Mouse (Mus musculus): ENCODE measurements at regions not wholly inside any gene's neighbourhood (a gene's known extent, or its start where the extent isn't known, plus 50 kb on each side); places are given as distances from the start of the nearest gene placed in this dataset.
A peak's percentile ranks its signal among the peaks of the same experiment; 100 is the strongest.

DNA sequence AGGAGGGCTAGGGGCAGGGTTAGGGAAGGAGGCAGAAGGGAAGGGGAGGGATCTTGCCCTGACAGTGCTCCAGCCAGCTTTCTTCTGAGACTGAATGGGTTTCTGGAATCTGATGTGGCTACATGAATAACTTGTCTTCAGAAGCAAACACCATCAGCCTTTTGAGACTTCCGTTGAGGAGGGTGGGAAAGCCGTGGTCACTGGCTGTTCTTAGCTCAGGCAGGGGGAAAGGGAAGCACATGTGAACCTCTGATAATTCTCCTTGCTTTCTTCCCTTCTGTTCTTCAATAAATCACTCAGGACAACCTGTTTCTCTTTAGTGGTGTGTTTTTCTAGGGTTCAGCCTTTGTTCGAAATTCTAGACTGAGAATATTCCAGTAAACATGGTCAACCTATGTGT is 148.9 kb downstream of the Bcl11a start:
- H3K4me3 ChIP-seq (replicated peaks), result no peak overlapping the region
- H3K27ac ChIP-seq (replicated peaks), result no peak overlapping the region
- 16% methylated on average over 3 of the region's 3 CpGs for WGBS (ENCODE audit: insufficient replicate concordance)
- H3K9ac ChIP-seq, result no peak overlapping the region
- H3K9me3 ChIP-seq (replicated peaks), result no peaks in the 10 kb centered on the region
- ATAC-seq (ENCODE audit: insufficient read depth), result no peak
- H3K4me1 ChIP-seq (replicated peaks), result no peaks in the 10 kb centered on the region
- no peaks in the 10 kb centered on the region for H3K36me3 ChIP-seq (replicated peaks)
- H3K27me3 ChIP-seq, result no peaks in the 10 kb centered on the region
- no peak overlapping the region for H3K4me2 ChIP-seq

DNA sequence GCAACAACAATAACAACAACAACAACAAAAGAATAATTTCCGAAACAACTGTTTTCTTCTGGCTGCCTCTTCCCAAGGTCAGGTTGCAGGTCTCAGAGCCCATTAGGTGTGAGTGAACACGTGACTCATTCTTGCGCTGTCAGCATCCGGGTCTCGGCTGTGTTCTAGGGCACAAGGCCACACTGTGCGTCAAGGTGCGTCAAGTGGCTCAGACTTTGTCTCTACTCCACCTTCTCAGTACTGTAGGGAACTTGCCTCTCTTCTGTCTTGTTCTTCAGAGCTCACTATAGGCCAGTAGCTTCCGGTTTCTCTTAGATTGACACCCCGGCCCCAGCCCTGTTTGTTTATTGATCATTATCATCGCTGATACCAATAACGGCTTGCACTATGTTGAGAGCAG is 155.5 kb downstream of the Bcl11a start:
- Histone ChIP-seq H3K4me1 (replicated peaks) (no peaks in the 10 kb centered on the region), H3K4me2 (no peak overlapping the region), H3K9ac (no peak overlapping the region), H3K4me3 (replicated peaks) (no peak overlapping the region), H3K36me3 (replicated peaks) (no peaks in the 10 kb centered on the region), H3K27me3 (no peaks in the 10 kb centered on the region), H3K27ac (replicated peaks) (no peak overlapping the region), H3K9me3 (replicated peaks) (no peaks in the 10 kb centered on the region)
- ATAC-seq (ENCODE audit: insufficient read depth), result no peak
- WGBS (ENCODE audit: insufficient replicate concordance), result 65% methylated on average over 11 of the region's 11 CpGs

DNA sequence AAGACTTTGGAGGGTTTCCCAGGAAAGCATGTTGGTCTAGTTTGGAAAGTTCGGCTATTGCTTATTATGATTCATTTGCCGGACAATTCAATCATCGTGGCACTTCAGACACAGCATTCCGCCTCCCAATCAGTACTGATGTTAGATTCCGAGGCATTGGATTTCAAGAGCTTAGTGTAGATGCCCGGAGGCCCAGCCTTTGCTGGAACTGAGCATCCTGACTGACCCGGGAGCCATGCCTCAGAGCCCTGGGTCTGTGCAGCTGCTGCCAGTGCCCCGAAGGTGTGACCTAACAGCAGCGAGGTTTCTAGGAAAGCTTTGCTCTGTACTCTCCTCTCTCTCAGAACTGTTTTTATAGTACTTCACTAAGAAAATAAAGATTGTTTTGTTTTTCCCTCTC is 156.0 kb downstream of the Bcl11a start:
- H3K4me2 ChIP-seq, result no peak overlapping the region
- no peaks in the 10 kb centered on the region for H3K9me3 ChIP-seq (replicated peaks)
- no peak overlapping the region for H3K27ac ChIP-seq (replicated peaks)
- H3K9ac ChIP-seq, result no peak overlapping the region
- H3K36me3 ChIP-seq (replicated peaks), result no peaks in the 10 kb centered on the region
- no peak overlapping the region for H3K4me3 ChIP-seq (replicated peaks)
- no peaks in the 10 kb centered on the region for H3K27me3 ChIP-seq
- no peaks in the 10 kb centered on the region for H3K4me1 ChIP-seq (replicated peaks)
- no peak for ATAC-seq (ENCODE audit: insufficient read depth)
- 60% methylated on average over 9 of the region's 9 CpGs for WGBS (ENCODE audit: insufficient replicate concordance)

DNA sequence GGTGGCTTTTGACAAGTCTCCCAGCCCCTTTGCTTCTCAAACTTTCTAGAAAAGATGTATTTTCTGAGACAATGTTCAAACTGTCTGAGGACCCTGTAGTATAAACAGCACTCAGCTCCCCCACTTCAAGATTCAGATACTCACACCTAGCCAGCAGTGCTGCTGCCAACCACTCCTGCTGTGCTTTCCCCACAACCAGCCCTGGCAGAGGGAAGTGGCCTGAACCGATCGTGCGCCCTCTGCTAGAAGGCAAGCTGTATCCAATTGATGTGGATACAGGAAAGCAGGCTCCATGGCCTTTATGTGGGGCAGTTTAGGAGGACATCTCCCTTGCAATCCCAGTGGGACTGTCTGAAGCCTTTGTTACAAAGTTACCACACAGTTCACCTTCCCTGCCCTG is 156.6 kb downstream of the Bcl11a start:
- no peaks in the 10 kb centered on the region for H3K27me3 ChIP-seq
- WGBS (ENCODE audit: insufficient replicate concordance), result 67% methylated on average over 3 of the region's 3 CpGs
- no peak overlapping the region for H3K4me3 ChIP-seq (replicated peaks)
- no peak overlapping the region for H3K9ac ChIP-seq
- ATAC-seq (ENCODE audit: insufficient read depth), result no peak
- no peaks in the 10 kb centered on the region for H3K4me1 ChIP-seq (replicated peaks)
- H3K27ac ChIP-seq (replicated peaks), result no peak overlapping the region
- no peak overlapping the region for H3K4me2 ChIP-seq
- H3K36me3 ChIP-seq (replicated peaks), result no peaks in the 10 kb centered on the region
- H3K9me3 ChIP-seq (replicated peaks), result no peaks in the 10 kb centered on the region

DNA sequence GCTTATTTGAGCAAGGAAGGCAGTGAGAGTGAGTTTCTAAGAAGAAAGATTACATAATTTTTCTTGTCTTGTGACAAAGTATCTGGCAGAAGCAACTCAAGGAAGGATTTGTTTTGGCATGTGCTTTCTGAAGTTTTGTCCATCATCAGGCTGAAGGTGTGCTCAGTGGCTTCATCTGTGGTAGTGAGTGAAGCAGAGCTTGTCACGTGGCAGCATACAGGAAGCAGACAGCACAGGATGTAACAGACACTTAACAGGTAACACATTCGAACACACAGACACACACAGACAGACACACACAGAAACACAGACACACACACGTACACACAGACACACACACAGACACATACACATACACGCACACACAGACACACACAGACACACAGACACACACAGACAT is 157.5 kb downstream of the Bcl11a start:
- Histone ChIP-seq H3K27me3 (no peaks in the 10 kb centered on the region), H3K9ac (no peak overlapping the region), H3K27ac (replicated peaks) (no peak overlapping the region), H3K4me1 (replicated peaks) (no peaks in the 10 kb centered on the region), H3K4me3 (replicated peaks) (no peak overlapping the region), H3K9me3 (replicated peaks) (no peaks in the 10 kb centered on the region), H3K36me3 (replicated peaks) (no peaks in the 10 kb centered on the region), H3K4me2 (no peak overlapping the region)
- ATAC-seq (ENCODE audit: insufficient read depth), result no peak
- 47% methylated on average over 4 of the region's 4 CpGs for WGBS (ENCODE audit: insufficient replicate concordance)

- no peaks in the 10 kb centered on the region for H3K27me3 ChIP-seq
- no peak overlapping the region for H3K4me3 ChIP-seq (replicated peaks)
- no peak for ATAC-seq (ENCODE audit: insufficient read depth)
- no peaks in the 10 kb centered on the region for H3K9me3 ChIP-seq (replicated peaks)
- H3K36me3 ChIP-seq (replicated peaks), result no peaks in the 10 kb centered on the region
- H3K9ac ChIP-seq, result no peak overlapping the region
- no peak overlapping the region for H3K4me2 ChIP-seq
- 61% methylated on average over 6 of the region's 6 CpGs for WGBS (ENCODE audit: insufficient replicate concordance)
- H3K27ac ChIP-seq (replicated peaks), result no peak overlapping the region
- H3K4me1 ChIP-seq (replicated peaks), result 0 out of 2 replicates have a peak, but pooled peaks cover 3% of the 10 kb centered on the region
Measured at GRCm38 (mm10) chr11:24239631-24240030, 161.8 kb downstream of the Bcl11a start.

GRCm38 (mm10) chr11:24242096-24242495 is 164.2 kb downstream of the Bcl11a start:
- Histone ChIP-seq H3K4me2 (no peak overlapping the region), H3K9ac (no peak overlapping the region), H3K36me3 (replicated peaks) (no peaks in the 10 kb centered on the region), H3K27me3 (no peaks in the 10 kb centered on the region), H3K27ac (replicated peaks) (no peak overlapping the region), H3K4me1 (replicated peaks) (0 out of 2 replicates have a peak, but pooled peaks cover 3% of the 10 kb centered on the region), H3K9me3 (replicated peaks) (no peaks in the 10 kb centered on the region), H3K4me3 (replicated peaks) (no peak overlapping the region)
- ATAC-seq (ENCODE audit: insufficient read depth), result no peak
- 37% methylated on average over 4 of the region's 4 CpGs for WGBS (ENCODE audit: insufficient replicate concordance)

- no peaks in the 10 kb centered on the region for H3K36me3 ChIP-seq (replicated peaks)
- 9% methylated on average over 2 of the region's 2 CpGs for WGBS (ENCODE audit: insufficient replicate concordance)
- no peaks in the 10 kb centered on the region for H3K9me3 ChIP-seq (replicated peaks)
- H3K4me3 ChIP-seq (replicated peaks), result no peak overlapping the region
- H3K9ac ChIP-seq, result no peak overlapping the region
- 0 out of 2 replicates have a peak overlapping the region, but pooled peaks have one; percentile 19 for H3K27ac ChIP-seq (replicated peaks)
- no peak overlapping the region for H3K4me2 ChIP-seq
- no peak for ATAC-seq (ENCODE audit: insufficient read depth)
- 0 out of 2 replicates have a peak, but pooled peaks cover 3% of the 10 kb centered on the region for H3K4me1 ChIP-seq (replicated peaks)
- no peaks in the 10 kb centered on the region for H3K27me3 ChIP-seq
Measured at GRCm38 (mm10) chr11:24242888-24243287, 165.0 kb downstream of the Bcl11a start.

- H3K4me1 ChIP-seq (replicated peaks), result 0 out of 2 replicates have a peak, but pooled peaks cover 3% of the 10 kb centered on the region
- H3K4me3 ChIP-seq (replicated peaks), result no peak overlapping the region
- no peak overlapping the region for H3K9ac ChIP-seq
- no peaks in the 10 kb centered on the region for H3K27me3 ChIP-seq
- H3K4me2 ChIP-seq, result no peak overlapping the region
- no peaks in the 10 kb centered on the region for H3K9me3 ChIP-seq (replicated peaks)
- WGBS (ENCODE audit: insufficient replicate concordance), result 66% methylated on average over 4 of the region's 4 CpGs
- no peak for ATAC-seq (ENCODE audit: insufficient read depth)
- H3K36me3 ChIP-seq (replicated peaks), result no peaks in the 10 kb centered on the region
- H3K27ac ChIP-seq (replicated peaks), result no peak overlapping the region
Measured at GRCm38 (mm10) chr11:24245390-24245789, 167.5 kb downstream of the Bcl11a start.

GRCm38 (mm10) chr11:24246314-24246713 is 168.5 kb downstream of the Bcl11a start:
- Histone ChIP-seq H3K9ac (no peak overlapping the region), H3K27me3 (no peaks in the 10 kb centered on the region), H3K4me3 (replicated peaks) (no peak overlapping the region), H3K4me1 (replicated peaks) (0 out of 2 replicates have a peak, but pooled peaks cover 3% of the 10 kb centered on the region), H3K4me2 (no peak overlapping the region), H3K27ac (replicated peaks) (no peak overlapping the region), H3K36me3 (replicated peaks) (no peaks in the 10 kb centered on the region), H3K9me3 (replicated peaks) (no peaks in the 10 kb centered on the region)
- WGBS (ENCODE audit: insufficient replicate concordance), result 41% methylated on average over 3 of the region's 3 CpGs
- no peak for ATAC-seq (ENCODE audit: insufficient read depth)

DNA sequence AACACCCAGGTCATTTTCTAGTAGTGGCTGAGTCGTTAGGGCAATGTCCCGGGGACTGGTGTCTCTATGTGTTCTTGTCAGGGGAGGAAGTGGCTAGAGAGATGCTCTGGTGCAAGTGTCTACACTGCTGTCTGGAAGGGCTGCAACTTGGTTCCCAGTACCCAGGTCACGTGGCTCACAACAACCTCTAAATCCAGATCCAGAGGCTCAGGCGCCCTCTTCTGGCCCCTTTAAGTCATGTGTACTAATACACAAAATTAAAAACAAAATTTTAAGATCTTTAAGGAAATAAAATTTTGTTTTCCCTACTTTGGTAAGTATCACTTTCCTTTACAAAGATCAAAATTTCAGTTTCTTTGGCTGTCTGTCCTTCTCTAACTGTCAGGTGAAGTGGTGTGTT is 169.4 kb downstream of the Bcl11a start:
- no peak for ATAC-seq (ENCODE audit: insufficient read depth)
- Histone ChIP-seq H3K9ac (no peak overlapping the region), H3K27me3 (no peaks in the 10 kb centered on the region), H3K4me3 (replicated peaks) (no peak overlapping the region), H3K36me3 (replicated peaks) (no peaks in the 10 kb centered on the region), H3K4me2 (no peak overlapping the region), H3K9me3 (replicated peaks) (no peaks in the 10 kb centered on the region), H3K4me1 (replicated peaks) (0 out of 2 replicates have a peak, but pooled peaks cover 3% of the 10 kb centered on the region), H3K27ac (replicated peaks) (no peak overlapping the region)
- 69% methylated on average over 4 of the region's 4 CpGs for WGBS (ENCODE audit: insufficient replicate concordance)

DNA sequence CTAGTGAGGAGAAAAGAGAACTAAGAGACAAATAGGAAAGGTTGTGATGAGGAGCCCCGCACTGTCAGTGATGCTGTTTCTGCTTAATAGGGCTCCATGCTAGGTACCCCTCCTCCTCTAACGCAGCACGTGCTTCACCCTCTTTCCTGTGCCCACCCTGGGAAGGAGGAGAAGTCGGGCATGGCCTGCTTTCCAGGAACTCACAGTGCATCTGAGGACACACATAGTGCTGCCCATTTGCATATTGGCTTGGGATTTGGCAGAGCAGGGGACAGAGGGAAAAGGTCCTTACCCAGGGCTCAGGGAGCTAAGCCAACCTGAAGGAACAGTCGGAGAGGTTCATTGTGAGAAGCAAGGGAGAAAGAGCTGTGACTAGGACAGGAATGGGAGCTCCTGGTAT is 173.7 kb downstream of the Bcl11a start:
- WGBS (ENCODE audit: insufficient replicate concordance), result 43% methylated on average over 5 of the region's 5 CpGs
- no peaks in the 10 kb centered on the region for H3K9me3 ChIP-seq (replicated peaks)
- H3K4me3 ChIP-seq (replicated peaks), result no peak overlapping the region
- H3K27me3 ChIP-seq, result no peaks in the 10 kb centered on the region
- no peaks in the 10 kb centered on the region for H3K36me3 ChIP-seq (replicated peaks)
- no peak overlapping the region for H3K27ac ChIP-seq (replicated peaks)
- no peak overlapping the region for H3K4me2 ChIP-seq
- no peaks in the 10 kb centered on the region for H3K4me1 ChIP-seq (replicated peaks)
- ATAC-seq (ENCODE audit: insufficient read depth), result no peak
- no peak overlapping the region for H3K9ac ChIP-seq

Data from liver, embryonic 15.5 days (tissue).